Mouse (Mus musculus) intestine, embryonic 14.5 days (tissue): ENCODE measurements around the gene Elf5. TPM values are rescaled to one million over a fixed set of nuclear protein-coding genes. Genes with fewer than 3 reads are reported as not detected.

Source experiments
- ATAC-seq: fragments of 200-750 bp; cut with Nextera tagmentation; replicated peaks from 2 replicates; pipeline ENCODE4 v1.8.0; 2017; ENCODE audit warnings: low read depth, moderate number of reproducible peaks, moderate TSS enrichment, moderate library complexity; ENCODE audit not compliant: low FRiP score, low TSS enrichment
- DNase-seq: peaks from one replicate; pipeline ENCODE4 v3.0.0-alpha.2; 2018; ENCODE audit warnings: low spot score
- H3K27ac ChIP-seq: fragments of 300-500 bp; sonication (generic); 2 replicates; pipeline ENCODE4 v1.5.1; 2014; ENCODE audit warnings: low read depth, mild to moderate bottlenecking, control low read depth
- H3K27me3 ChIP-seq: fragments of 300-500 bp; sonication (generic); replicated peaks from 2 replicates; pipeline ENCODE4 v1.6.1; 2014; ENCODE audit warnings: low read length, control low read depth; ENCODE audit not compliant: control insufficient read depth, insufficient read depth
- H3K36me3 ChIP-seq: fragments of 300-500 bp; sonication (generic); 2 replicates; pipeline ENCODE4 v1.6.1; 2014; ENCODE audit warnings: low read length, control low read depth; ENCODE audit not compliant: control insufficient read depth, insufficient read depth
- H3K4me1 ChIP-seq: fragments of 300-500 bp; sonication (generic); replicated peaks from 2 replicates; pipeline ENCODE4 v1.6.1; 2014; ENCODE audit warnings: low read length, control low read depth, mixed read lengths; ENCODE audit not compliant: control insufficient read depth, insufficient read depth
- H3K4me2 ChIP-seq: fragments of 300-500 bp; sonication (generic); 2 replicates; pipeline ENCODE4 v1.6.1; 2014; ENCODE audit warnings: low read length
- H3K4me3 ChIP-seq: fragments of 300-500 bp; sonication (generic); 2 replicates; pipeline ENCODE4 v1.5.1; 2014; ENCODE audit warnings: low read depth, low read length, control low read depth, mixed read lengths
- H3K9ac ChIP-seq: fragments of 300-500 bp; sonication (generic); 2 replicates; pipeline ENCODE4 v1.6.1; 2014; ENCODE audit warnings: mild to moderate bottlenecking, low read length
- H3K9me3 ChIP-seq: fragments of 300-500 bp; sonication (generic); 2 replicates; pipeline ENCODE4 v1.6.1; 2016; ENCODE audit warnings: low read length, control low read depth; ENCODE audit not compliant: control insufficient read depth
- WGBS: fragments of 180-500 bp; shearing (Covaris S2); extraction: QIAGEN DNeasy Blood & Tissue Kit; methylation state at CpG from one replicate; pipeline ENCODE4 v1.1.7; 2014; 5-methylcytosine and 5-hydroxymethylcytosine counted together
- polyA plus RNA-seq: library from polyadenylated mRNA; unstranded; fragments of >200 nt; fragmentation: Nextera tagmentation; extraction: Ambion mirVana; gene quantifications from 2 replicates; pipeline ENCODE4 v1.2.1, GENCODE M21; 2014

The Elf5 gene
- polyA plus RNA-seq, 1 experiment from 2014 or later, result 0.46 TPM

DNA sequence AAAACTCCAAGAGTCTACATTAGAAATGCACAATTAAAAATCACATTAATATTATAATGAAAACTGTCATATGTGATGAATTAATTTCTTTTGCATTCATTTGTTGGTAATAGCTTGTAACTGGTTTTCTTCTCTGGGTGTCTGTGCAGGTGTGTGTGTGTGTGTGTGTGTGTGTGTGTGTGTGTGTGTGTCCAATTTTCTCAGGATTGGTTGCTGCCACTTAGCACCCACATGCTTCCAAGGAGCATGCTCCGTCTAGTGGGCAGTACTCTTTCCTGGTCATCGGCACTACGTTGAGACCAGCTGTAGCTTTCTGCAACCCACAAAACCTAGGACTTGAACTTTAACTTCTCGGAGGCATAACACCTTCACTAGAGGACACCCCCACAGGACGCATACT, 45.6 kb downstream of the Elf5 start:
- Histone ChIP-seq H3K4me2 (no peak overlapping the region), H3K4me1 (peaks cover 3% of the 10 kb centered on the region; the same call in 1 of the 2 replicates), H3K27ac (no peak overlapping the region), H3K27me3 (no peaks in the 10 kb centered on the region), H3K9ac (no peak overlapping the region), H3K9me3 (no peaks in the 10 kb centered on the region), H3K4me3 (no peak overlapping the region), H3K36me3 (peaks cover 78% of the 10 kb centered on the region)
- WGBS, result 88% methylated on average over 5 of the region's 5 CpGs
- DNase-seq (no peak), ATAC-seq (0 out of 2 replicates have a peak, but pooled peaks have one; percentile 59)

DNA sequence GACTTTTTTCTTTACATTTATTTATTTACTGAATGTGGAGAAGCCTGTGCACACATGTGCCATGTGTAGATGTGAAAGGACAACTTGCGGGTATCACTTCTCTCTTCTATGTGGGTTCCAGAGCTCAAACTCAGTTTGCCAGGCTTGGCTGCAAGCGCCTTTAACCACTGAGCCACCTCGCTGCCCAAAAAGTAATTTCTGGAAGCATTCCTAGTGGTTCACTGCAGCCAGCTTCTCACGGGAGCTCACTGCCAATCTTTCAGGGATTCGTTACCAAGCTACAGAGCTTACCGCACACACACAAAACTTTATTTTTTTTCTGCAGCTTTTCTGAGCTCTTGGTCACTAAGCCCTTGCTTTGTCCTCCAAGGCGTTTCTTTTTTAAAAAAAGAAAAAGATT, 46.1 kb downstream of the Elf5 start:
- no peak overlapping the region for H3K9ac ChIP-seq
- peaks cover 3% of the 10 kb centered on the region; the same call in 1 of the 2 replicates for H3K4me1 ChIP-seq
- no peaks in the 10 kb centered on the region for H3K27me3 ChIP-seq
- WGBS, result 95% methylated on average over 7 of the region's 7 CpGs
- no peak overlapping the region for H3K27ac ChIP-seq
- no peak overlapping the region for H3K4me3 ChIP-seq
- H3K9me3 ChIP-seq, result no peaks in the 10 kb centered on the region
- DNase-seq, result no peak
- H3K4me2 ChIP-seq, result no peak overlapping the region
- ATAC-seq, result no peak
- peaks cover 82% of the 10 kb centered on the region for H3K36me3 ChIP-seq

DNA sequence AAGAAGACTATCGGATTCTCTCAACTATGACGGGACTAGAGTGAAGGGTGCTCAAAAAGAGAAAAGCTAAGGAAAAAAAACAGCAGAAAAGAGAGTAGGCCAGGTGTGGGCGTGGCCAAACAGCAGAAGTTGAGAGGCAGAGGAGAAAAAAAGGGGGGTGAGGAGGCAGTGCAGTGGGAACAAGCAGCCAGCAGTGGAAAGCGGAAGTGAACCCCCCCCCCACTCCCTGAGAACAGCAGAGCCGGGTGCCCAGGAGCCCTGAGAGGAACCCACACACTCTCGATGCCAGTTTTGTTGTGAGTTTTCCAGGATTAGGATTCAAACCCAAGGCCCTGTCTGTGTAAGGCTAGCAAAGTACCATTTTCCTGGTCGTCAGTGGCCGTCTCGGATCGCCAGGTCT, 47.6 kb downstream of the Elf5 start:
- Histone ChIP-seq H3K9me3 (no peaks in the 10 kb centered on the region), H3K9ac (no peak overlapping the region), H3K27me3 (no peaks in the 10 kb centered on the region), H3K4me2 (no peak overlapping the region), H3K4me1 (peaks cover 3% of the 10 kb centered on the region; the same call in 1 of the 2 replicates), H3K4me3 (no peak overlapping the region), H3K36me3 (peaks cover 82% of the 10 kb centered on the region), H3K27ac (no peak overlapping the region)
- whole genome bisulfite sequencing, result 97% methylated on average over 10 of the region's 10 CpGs
- DNase-seq (no peak), ATAC-seq (no peak)

DNA sequence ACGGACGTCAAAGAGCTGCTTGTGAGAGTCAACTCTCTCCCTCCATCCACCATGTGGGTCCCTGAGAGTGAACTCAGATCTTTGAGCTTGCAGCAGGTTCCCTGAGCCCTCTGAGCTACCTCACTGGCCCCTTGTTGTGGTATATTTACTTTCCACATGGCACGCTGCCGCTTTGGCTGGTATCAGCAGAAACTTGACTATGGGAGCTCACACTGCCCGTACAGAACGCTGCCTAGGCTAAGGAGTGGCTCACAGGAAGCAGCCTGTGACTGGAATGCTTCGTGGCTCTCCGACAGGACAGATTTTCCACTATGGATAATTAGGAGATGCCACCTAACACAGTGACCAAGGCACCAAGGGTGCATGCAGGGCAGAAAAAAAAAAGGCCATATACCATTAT, 49.7 kb downstream of the Elf5 start:
- Histone ChIP-seq H3K4me1 (peaks cover 3% of the 10 kb centered on the region; the same call in 1 of the 2 replicates), H3K9me3 (no peaks in the 10 kb centered on the region), H3K27ac (no peak overlapping the region), H3K4me3 (no peak overlapping the region), H3K9ac (no peak overlapping the region), H3K4me2 (no peak overlapping the region), H3K36me3 (peaks cover 78% of the 10 kb centered on the region), H3K27me3 (no peaks in the 10 kb centered on the region)
- ATAC-seq (no peak), DNase-seq (no peak)
- 48% methylated on average over 8 of the region's 8 CpGs for WGBS

DNA sequence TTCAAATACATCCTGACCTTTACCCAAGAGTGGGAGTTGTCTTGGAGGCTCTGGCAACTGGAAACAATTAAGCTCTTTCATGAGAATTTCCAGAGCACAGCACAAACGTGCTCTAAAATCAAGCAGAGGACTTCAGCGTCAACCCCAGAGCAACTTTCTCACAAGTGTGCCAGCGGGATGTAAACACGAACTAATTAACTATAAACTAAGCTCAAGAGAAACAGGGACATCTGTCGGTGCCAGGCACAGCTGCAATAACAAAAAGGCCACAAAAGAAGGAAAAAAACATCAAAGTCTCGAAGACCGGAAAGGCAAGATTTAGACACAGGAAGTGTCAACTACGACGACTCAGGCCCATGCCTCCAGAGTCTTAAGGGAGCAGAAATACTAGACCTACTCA, 50.3 kb downstream of the Elf5 start:
- H3K27ac ChIP-seq, result no peak overlapping the region
- H3K4me2 ChIP-seq, result no peak overlapping the region
- no peaks in the 10 kb centered on the region for H3K27me3 ChIP-seq
- no peak overlapping the region for H3K4me3 ChIP-seq
- no peak overlapping the region for H3K9ac ChIP-seq
- DNase-seq (no peak), ATAC-seq (no peak)
- H3K9me3 ChIP-seq, result no peaks in the 10 kb centered on the region
- H3K36me3 ChIP-seq, result peaks cover 79% of the 10 kb centered on the region
- H3K4me1 ChIP-seq, result peaks cover 3% of the 10 kb centered on the region; the same call in 1 of the 2 replicates
- 31% methylated on average over 9 of the region's 9 CpGs for WGBS

DNA sequence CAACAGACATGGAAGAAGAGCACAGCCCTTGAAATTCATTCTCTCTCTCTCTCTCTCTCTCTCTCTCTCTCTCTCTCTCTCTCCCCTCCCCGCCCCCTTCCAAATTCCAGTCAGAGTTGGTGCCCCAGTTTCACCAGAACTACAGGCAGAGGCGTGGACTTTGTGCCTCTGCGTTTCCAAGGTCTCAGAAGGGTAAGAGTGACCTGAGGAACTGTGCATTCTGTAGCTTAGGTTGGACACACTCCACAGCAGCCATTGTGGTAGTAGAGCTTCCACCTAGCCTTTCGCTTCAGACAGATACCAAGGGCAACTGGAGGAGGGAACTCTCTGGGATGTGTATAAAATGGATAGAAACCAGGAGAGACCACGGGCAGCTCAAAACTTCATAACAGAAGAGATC, 51.3 kb downstream of the Elf5 start:
- Histone ChIP-seq H3K9me3 (no peaks in the 10 kb centered on the region), H3K27me3 (no peaks in the 10 kb centered on the region), H3K4me1 (peaks cover 3% of the 10 kb centered on the region; the same call in 1 of the 2 replicates), H3K4me2 (no peak overlapping the region), H3K9ac (no peak overlapping the region), H3K4me3 (no peak overlapping the region), H3K36me3 (peaks cover 86% of the 10 kb centered on the region), H3K27ac (no peak overlapping the region)
- WGBS, result 95% methylated on average over 5 of the region's 5 CpGs
- DNase-seq (no peak), ATAC-seq (no peak)

DNA sequence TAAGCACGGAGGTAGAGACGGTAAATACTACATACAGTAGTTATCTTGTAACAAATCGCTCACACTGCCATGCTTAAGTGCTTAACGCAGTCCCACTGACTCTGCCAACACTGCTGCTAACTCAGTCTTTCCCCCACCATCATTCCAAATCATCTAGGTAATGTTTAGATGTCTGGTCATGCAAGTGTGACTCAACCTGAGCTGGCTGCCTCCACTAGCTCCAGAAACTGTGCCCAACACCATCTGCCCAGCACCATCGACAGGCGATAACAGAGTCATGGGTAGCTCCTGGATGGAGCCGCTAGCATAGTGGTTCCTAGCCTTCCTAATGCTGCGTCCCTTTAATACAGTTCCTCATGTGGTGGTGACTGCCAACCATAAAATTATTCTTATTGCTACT, 53.0 kb downstream of the Elf5 start:
- ATAC-seq, result no peak
- peaks cover 74% of the 10 kb centered on the region for H3K36me3 ChIP-seq
- H3K9me3 ChIP-seq, result no peaks in the 10 kb centered on the region

DNA sequence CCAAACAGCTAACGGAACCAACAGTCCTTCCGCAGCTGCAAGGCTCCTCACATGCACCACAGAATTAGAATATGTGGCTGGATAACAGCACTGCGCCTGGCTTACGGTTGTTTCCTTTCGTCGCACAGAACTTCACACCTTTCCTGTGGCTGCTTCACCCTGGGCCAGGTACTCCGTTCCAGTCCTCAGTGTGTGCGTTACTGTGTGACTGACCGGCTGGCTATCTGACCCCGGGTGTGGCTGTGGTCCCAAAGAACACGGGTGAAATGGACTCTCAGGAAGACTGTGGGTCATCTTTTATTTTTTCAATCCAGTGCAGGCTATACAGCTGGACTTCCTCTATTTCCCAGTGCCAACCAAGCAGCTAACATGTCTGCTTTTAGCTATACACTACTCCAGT, 53.9 kb downstream of the Elf5 start:
- Histone ChIP-seq H3K4me2 (no peak overlapping the region), H3K9me3 (no peaks in the 10 kb centered on the region), H3K36me3 (peaks cover 76% of the 10 kb centered on the region), H3K4me3 (no peak overlapping the region), H3K4me1 (peaks cover 3% of the 10 kb centered on the region; the same call in 1 of the 2 replicates), H3K27ac (no peak overlapping the region), H3K27me3 (no peaks in the 10 kb centered on the region), H3K9ac (no peak overlapping the region)
- DNase-seq (no peak), ATAC-seq (no peak)
- WGBS, result 93% methylated on average over 11 of the region's 11 CpGs

More for the DNA sequence above, 53.0 kb downstream of the Elf5 start:
- Histone ChIP-seq H3K4me1 (peaks cover 3% of the 10 kb centered on the region; the same call in 1 of the 2 replicates), H3K9ac (no peak overlapping the region), H3K27me3 (no peaks in the 10 kb centered on the region), H3K27ac (no peak overlapping the region), H3K4me3 (no peak overlapping the region), H3K4me2 (no peak overlapping the region)
- no peak for DNase-seq
- WGBS, result 97% methylated on average over 8 of the region's 8 CpGs

DNA sequence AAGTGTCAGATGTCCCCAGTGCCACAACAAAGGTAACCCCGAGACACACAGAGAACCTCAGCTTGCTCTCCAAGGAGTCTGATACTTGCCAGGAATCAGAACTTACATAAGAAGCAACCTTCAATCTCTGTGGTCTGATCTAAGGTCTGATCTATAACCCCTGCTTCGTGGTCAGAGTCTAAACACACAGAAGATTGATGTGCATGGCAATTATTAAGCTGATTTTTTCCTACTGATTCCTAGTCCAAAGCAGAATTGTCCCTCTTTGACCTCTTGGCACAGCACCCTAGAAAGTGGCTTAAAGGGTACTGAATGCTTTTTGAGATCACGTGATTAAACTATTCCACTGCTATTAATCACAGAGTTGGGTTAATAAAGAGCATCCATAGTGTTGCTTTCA, 54.8 kb downstream of the Elf5 start:
- no peak overlapping the region for H3K4me2 ChIP-seq
- no peak overlapping the region for H3K9ac ChIP-seq
- H3K36me3 ChIP-seq, result peaks cover 79% of the 10 kb centered on the region
- ATAC-seq, result no peak
- H3K4me3 ChIP-seq, result no peak overlapping the region
- H3K9me3 ChIP-seq, result no peaks in the 10 kb centered on the region
- no peak overlapping the region for H3K27ac ChIP-seq
- no peak for DNase-seq
- WGBS, result 69% methylated on average over 3 of the region's 3 CpGs
- peaks cover 2% of the 10 kb centered on the region; the same call in 1 of the 2 replicates for H3K4me1 ChIP-seq
- no peaks in the 10 kb centered on the region for H3K27me3 ChIP-seq
